Mouse (Mus musculus): ENCODE measurements at regions not wholly inside any gene's neighbourhood (a gene's known extent, or its start where the extent isn't known, plus 50 kb on each side); places are given as distances from the start of the nearest gene placed in this dataset.

- no peak overlapping the region for H3K9ac ChIP-seq
- no peaks in the 10 kb centered on the region for H3K4me1 ChIP-seq (replicated peaks)
- H3K4me3 ChIP-seq, result no peak overlapping the region
- no peaks in the 10 kb centered on the region for H3K9me3 ChIP-seq
- no peaks in the 10 kb centered on the region for H3K36me3 ChIP-seq
- no peak overlapping the region for H3K4me2 ChIP-seq
- H3K27ac ChIP-seq, result no peak overlapping the region
- no peaks in the 10 kb centered on the region for H3K27me3 ChIP-seq
- no peak for ATAC-seq (ENCODE audit: low FRiP score)
- 83% methylated on average over 10 of the region's 10 CpGs for WGBS
These were observed 83.2 kb downstream of the Uchl5 start for GRCm38 (mm10) chr1:143860319-143860718.

- Histone ChIP-seq H3K27me3 (no peaks in the 10 kb centered on the region), H3K4me3 (no peak overlapping the region), H3K36me3 (no peaks in the 10 kb centered on the region), H3K9ac (no peak overlapping the region), H3K4me1 (replicated peaks) (no peaks in the 10 kb centered on the region), H3K9me3 (no peaks in the 10 kb centered on the region), H3K27ac (no peak overlapping the region), H3K4me2 (no peak overlapping the region)
- no peak for ATAC-seq (ENCODE audit: low FRiP score)
These were observed 81.5 kb downstream of the Uchl5 start for GRCm38 (mm10) chr1:143858532-143858931.
